Mouse (Mus musculus) kidney, postnatal 25 days (tissue): ENCODE results near the gene Gpr3.

Source experiments
- DNase-seq, 2 experiments: peaks; one replicate each; pipeline ENCODE4 v3.0.0; 2021; ENCODE audit warnings: mixed read lengths in 2 of 2

Gene Gpr3

DNA sequence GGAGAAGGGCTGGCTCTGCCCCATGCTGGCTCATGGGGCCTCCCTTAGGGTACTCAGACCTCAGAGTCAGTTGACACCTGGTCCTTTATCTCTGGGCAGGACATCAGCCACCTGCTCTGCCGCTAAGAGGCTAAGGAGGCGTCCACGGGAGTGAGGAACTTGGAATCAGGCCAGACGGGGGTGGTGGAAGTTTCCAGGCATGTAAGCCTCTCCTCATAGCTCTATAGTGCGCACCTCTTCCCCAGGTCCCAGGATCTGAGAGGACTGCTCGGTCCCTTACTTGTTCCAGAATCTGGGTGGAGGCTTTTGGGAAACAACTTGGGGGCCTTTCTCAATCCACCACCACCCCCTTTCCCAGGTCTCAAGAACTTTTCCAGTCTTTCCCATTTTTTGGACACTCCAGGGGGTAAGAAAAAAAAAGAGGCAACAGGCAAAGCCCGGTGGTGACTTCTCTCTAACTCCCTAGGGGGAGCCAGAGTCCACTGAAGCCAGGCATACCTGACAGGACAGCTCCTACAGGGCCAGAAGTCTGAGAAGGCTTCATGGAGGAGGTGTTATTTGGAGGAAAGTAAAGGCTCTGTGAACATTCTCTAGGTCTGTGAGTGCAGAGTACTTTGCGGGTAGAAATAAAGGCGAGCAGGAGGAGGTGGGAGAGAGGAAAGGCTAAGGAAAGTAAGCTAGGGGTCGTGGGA lies 21.1 kb upstream of the Gpr3 start:
- peak; percentile 76 to 80 for DNase-seq

DNA sequence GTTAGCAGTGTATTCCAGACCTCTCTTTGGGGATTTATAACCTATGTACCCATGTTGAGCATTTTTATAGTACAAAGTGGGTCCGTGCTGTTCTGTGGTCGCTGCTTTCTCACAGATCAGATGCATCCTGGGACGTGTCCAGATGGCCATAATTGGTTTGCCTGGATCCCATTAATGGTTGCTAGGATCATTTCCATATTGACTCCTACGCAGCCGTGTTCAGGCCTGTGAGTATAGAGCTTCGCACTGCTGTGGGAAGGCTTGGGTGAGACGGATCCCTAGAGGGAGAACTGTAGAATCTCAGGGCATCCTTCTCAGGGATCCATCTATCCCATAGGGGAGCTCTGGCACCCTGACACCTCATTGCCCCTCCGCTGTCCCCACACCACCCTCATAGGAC lies 17.2 kb upstream of the Gpr3 start:
- no peak for DNase-seq

GRCm38 (mm10) chr4:133227636-133228035 lies 15.3 kb upstream of the Gpr3 start:
- peak; percentile 24 to 59 for DNase-seq

GRCm38 (mm10) chr4:133226073-133226472 lies 13.7 kb upstream of the Gpr3 start:
- DNase-seq, result no peak

DNA sequence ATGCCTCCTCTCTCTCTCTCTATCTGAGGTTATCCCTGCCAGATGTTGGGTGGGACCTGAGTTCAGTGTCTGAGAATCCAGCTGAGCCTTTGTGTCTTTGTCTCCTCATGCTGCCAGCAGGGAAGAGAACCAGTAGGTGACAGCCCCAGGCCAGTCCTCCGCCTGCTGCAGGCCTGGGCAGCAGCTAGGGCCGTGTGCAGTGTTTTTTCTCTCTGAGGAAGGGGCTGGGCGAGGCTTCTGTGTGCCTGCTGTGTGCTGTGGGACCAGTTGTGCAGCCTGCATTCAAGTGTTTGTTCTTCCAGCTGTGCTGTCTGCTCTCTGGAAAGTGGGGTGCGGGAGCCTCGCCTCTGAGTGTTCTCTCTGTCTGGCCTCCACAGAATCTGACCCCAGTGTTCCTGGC lies 11.5 kb upstream of the Gpr3 start:
- no peak for DNase-seq

DNA sequence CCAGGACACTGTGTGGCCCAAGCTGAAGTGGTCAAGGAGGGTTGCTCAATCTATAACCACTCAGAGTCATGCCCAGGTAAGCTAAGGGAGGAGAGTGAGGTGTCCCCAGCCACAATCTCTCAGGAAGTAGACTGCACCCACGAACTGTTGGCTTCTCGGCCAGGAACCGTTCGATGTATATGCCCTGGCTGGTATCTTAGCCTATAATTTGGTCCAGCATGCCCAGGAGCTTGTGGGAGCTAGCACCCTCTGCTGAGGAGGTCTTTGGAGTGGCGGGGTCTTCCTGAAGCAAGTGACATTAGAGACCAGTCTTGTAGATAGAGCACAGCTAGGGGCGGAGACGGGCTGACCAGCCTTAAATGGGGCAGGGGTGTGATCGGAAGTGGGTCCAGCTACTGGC lies 9.4 kb upstream of the Gpr3 start:
- DNase-seq, result no peak

GRCm38 (mm10) chr4:133220656-133221055 lies 8.3 kb upstream of the Gpr3 start:
- DNase-seq, result peak; percentile 79 to 85

DNA sequence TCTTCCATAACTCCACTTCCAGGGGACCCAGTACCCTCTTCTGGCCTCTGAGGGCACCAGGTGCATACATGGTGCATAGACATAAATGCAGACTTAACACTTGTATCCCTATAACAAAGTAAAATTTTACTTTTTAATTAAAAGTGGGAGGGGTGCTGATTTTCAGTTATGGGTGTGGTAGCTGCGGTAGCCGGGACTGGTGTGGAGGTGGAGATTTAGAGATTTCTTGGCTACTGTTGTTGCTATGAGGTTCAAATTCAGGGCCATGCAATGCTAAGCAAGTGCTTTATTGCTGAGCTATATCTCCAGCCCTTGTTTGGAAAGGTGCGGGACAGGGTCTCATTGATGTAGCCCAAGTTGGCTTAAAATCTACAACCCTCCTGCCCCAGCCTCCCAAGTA lies 6.4 kb upstream of the Gpr3 start:
- DNase-seq, result no peak

GRCm38 (mm10) chr4:133217641-133218040 lies 5.3 kb upstream of the Gpr3 start:
- DNase-seq, result peak; percentile 79

- no peak for DNase-seq
Measured at GRCm38 (mm10) chr4:133213661-133214060, 1.3 kb upstream of the Gpr3 start.

- peak; percentile 38 to 72 for DNase-seq
Measured at GRCm38 (mm10) chr4:133213268-133213590, 893 bp upstream of the Gpr3 start.

- peak; percentile 86 to 90 for DNase-seq
Measured at GRCm38 (mm10) chr4:133212562-133213267, 379 bp upstream of the Gpr3 start.

- no peak for DNase-seq
Measured at GRCm38 (mm10) chr4:133210788-133211390, 1.4 kb downstream of the Gpr3 start.

DNA sequence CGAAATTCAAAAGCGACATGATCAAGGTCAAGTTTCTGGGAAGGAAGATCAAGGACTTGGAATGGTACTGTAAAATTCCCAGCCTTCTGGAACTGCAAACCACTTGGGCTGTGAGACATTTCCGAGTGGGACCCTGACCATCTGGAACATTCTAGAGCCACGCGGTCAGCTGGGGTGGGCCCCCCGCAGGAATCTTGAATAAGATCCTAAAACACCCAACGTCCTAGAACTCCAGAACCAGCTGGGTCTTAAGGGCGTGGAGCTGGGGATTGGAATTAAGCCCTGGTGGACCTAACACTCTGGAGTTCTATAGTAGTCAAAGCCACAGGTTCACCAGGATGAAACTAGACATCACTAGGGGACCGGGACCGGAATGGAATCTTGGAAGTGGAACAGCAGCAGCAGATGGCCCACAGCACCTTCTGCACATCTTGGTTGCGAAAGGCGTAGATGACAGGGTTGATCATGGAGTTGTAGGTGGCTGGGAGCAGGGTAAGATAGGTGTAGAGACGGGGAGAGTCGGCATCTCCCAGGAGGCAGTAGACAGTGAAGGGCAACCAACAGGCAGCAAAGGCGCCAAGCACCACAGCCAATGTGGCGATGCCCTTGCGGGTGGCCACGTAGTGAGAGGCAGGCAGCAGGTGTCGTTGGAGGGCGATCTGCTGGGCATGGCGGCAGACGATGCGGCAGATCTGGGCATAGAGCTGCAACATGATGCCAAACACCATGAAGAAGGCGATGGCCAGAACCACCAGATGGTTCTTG lies 2.1 kb downstream of the Gpr3 start:
- no peak for DNase-seq

GRCm38 (mm10) chr4:133209366-133209765 lies 3.0 kb downstream of the Gpr3 start:
- DNase-seq, result peak; percentile 65 to 71

- no peak for DNase-seq
Measured at GRCm38 (mm10) chr4:133204379-133204778, 8.0 kb downstream of the Gpr3 start.

- no peak for DNase-seq
Measured at GRCm38 (mm10) chr4:133203591-133203990, 8.7 kb downstream of the Gpr3 start.

- no peak for DNase-seq
Measured at GRCm38 (mm10) chr4:133202254-133202653, 10.1 kb downstream of the Gpr3 start.

GRCm38 (mm10) chr4:133201006-133201771 lies 11.1 kb downstream of the Gpr3 start:
- DNase-seq, result peak; percentile 85 to 90

DNA sequence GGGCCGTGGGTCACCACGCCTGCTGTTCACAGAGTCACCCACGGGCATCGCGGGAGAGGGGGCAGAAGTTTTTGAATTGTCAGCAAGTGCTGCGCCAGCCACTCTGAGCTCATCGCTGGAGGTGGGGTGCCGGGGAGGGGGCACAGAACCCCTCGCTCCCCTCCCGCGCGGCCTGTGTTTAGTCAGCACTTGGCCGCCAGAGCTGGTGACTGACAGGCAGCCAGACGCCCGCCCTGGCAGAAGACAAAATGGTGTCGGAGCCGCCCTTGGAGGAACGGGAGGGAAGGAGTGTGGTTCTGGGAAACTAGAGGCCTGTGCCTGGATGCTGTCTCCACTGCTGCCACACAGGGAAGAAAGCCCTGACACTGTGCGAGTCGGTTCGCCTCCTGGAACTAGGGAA lies 12.0 kb downstream of the Gpr3 start:
- peak; percentile 54 to 83 for DNase-seq

- no peak for DNase-seq
Measured at GRCm38 (mm10) chr4:133199743-133200142, 12.6 kb downstream of the Gpr3 start.

- no peak for DNase-seq
Measured at GRCm38 (mm10) chr4:133198337-133199180, 13.8 kb downstream of the Gpr3 start.
